Mouse (Mus musculus): ENCODE results near the gene Saysd1.
"Not testable (repeated sequence)": the region's sequence is repeated elsewhere in the genome, so short reads cannot be mapped to it uniquely, and the experiment has no call there.

Gene Saysd1

GRCm38 (mm10) chr14:20075544-20075943, 62.8 kb downstream of the Saysd1 start:
- in situ Hi-C loops (cut with MboI; ENCODE audit: low pct_unique_long_range_greater_than_20kb in 1 of 2, low sequenced_read_pairs in 2 of 2, unreplicated experiment in 1 of 2): loop anchor here in 1 of 2 experiments (10.0 kb wide), 1 partner anchor 371 kb away; no protein-coding TSS in a partner anchor

GRCm38 (mm10) chr14:20074759-20075158, 63.6 kb downstream of the Saysd1 start:
- in situ Hi-C loops (cut with MboI; ENCODE audit: low pct_unique_long_range_greater_than_20kb in 1 of 2, low sequenced_read_pairs in 2 of 2, unreplicated experiment in 1 of 2): loop anchor here (5.0 to 25.0 kb wide), 3 partner anchors 112 to 370 kb away; partner anchors contain the start of gene Rtraf (in 1 of the 2)

GRCm38 (mm10) chr14:20070629-20071028, 67.7 kb downstream of the Saysd1 start:
- in situ Hi-C loops (cut with MboI; ENCODE audit: low pct_unique_long_range_greater_than_20kb in 1 of 2, low sequenced_read_pairs in 2 of 2, unreplicated experiment in 1 of 2): loop anchor here (5.0 to 25.0 kb wide), 3 partner anchors 108 to 366 kb away; partner anchors contain the start of gene Rtraf (in 1 of the 2)

GRCm38 (mm10) chr14:20068365-20068764, 70.0 kb downstream of the Saysd1 start:
- in situ Hi-C loops (cut with MboI; ENCODE audit: low pct_unique_long_range_greater_than_20kb in 1 of 2, low sequenced_read_pairs in 2 of 2, unreplicated experiment in 1 of 2): loop anchor here in 1 of 2 experiments (25.0 kb wide), 1 partner anchor 106 kb away; no protein-coding TSS in a partner anchor

GRCm38 (mm10) chr14:20067293-20068074, 70.8 kb downstream of the Saysd1 start:
- in situ Hi-C loops (cut with MboI; ENCODE audit: low pct_unique_long_range_greater_than_20kb in 1 of 2, low sequenced_read_pairs in 2 of 2, unreplicated experiment in 1 of 2): loop anchor here in 1 of 2 experiments (25.0 kb wide), 1 partner anchor 105 kb away; no protein-coding TSS in a partner anchor

GRCm38 (mm10) chr14:20064771-20065170, 73.6 kb downstream of the Saysd1 start:
- in situ Hi-C loops (cut with MboI; ENCODE audit: low pct_unique_long_range_greater_than_20kb in 1 of 2, low sequenced_read_pairs in 2 of 2, unreplicated experiment in 1 of 2): loop anchor here in 1 of 2 experiments (5.0 to 25.0 kb wide), 2 partner anchors 102 to 227 kb away; no protein-coding TSS in a partner anchor

- in situ Hi-C loops (cut with MboI; ENCODE audit: low pct_unique_long_range_greater_than_20kb in 1 of 2, low sequenced_read_pairs in 2 of 2, unreplicated experiment in 1 of 2): no loop called here
Measured at GRCm38 (mm10) chr14:20048481-20048835, 89.9 kb downstream of the Saysd1 start.

- in situ Hi-C loops (cut with MboI; ENCODE audit: low pct_unique_long_range_greater_than_20kb in 1 of 2, low sequenced_read_pairs in 2 of 2, unreplicated experiment in 1 of 2): no loop called here
Measured at GRCm38 (mm10) chr14:20047814-20048480, 90.4 kb downstream of the Saysd1 start.

GRCm38 (mm10) chr14:20047291-20047690, 91.0 kb downstream of the Saysd1 start:
- in situ Hi-C loops (cut with MboI; ENCODE audit: low pct_unique_long_range_greater_than_20kb in 1 of 2, low sequenced_read_pairs in 2 of 2, unreplicated experiment in 1 of 2): no loop called here

GRCm38 (mm10) chr14:20044036-20044435, 94.3 kb downstream of the Saysd1 start:
- in situ Hi-C loops (cut with MboI; ENCODE audit: low pct_unique_long_range_greater_than_20kb in 1 of 2, low sequenced_read_pairs in 2 of 2, unreplicated experiment in 1 of 2): no loop called here

GRCm38 (mm10) chr14:20041836-20042235, 96.5 kb downstream of the Saysd1 start:
- in situ Hi-C loops (cut with MboI; ENCODE audit: low pct_unique_long_range_greater_than_20kb in 1 of 2, low sequenced_read_pairs in 2 of 2, unreplicated experiment in 1 of 2): no loop called here

GRCm38 (mm10) chr14:20040976-20041375, 97.4 kb downstream of the Saysd1 start:
- in situ Hi-C loops (cut with MboI; ENCODE audit: low pct_unique_long_range_greater_than_20kb in 1 of 2, low sequenced_read_pairs in 2 of 2, unreplicated experiment in 1 of 2): no loop called here

- in situ Hi-C loops (cut with MboI; ENCODE audit: low pct_unique_long_range_greater_than_20kb in 1 of 2, low sequenced_read_pairs in 2 of 2, unreplicated experiment in 1 of 2): no loop called here
Measured at GRCm38 (mm10) chr14:20039795-20040194, 98.5 kb downstream of the Saysd1 start.

GRCm38 (mm10) chr14:20032738-20033116, 105.6 kb downstream of the Saysd1 start:
- in situ Hi-C loops (cut with MboI; ENCODE audit: low pct_unique_long_range_greater_than_20kb in 1 of 2, low sequenced_read_pairs in 2 of 2, unreplicated experiment in 1 of 2): no loop called here

GRCm38 (mm10) chr14:20032016-20032737, 106.2 kb downstream of the Saysd1 start:
- in situ Hi-C loops (cut with MboI; ENCODE audit: low pct_unique_long_range_greater_than_20kb in 1 of 2, low sequenced_read_pairs in 2 of 2, unreplicated experiment in 1 of 2): no loop called here

GRCm38 (mm10) chr14:20029606-20030005, 108.7 kb downstream of the Saysd1 start:
- in situ Hi-C loops (cut with MboI; ENCODE audit: low pct_unique_long_range_greater_than_20kb in 1 of 2, low sequenced_read_pairs in 2 of 2, unreplicated experiment in 1 of 2): no loop called here

GRCm38 (mm10) chr14:20027475-20027874, 110.9 kb downstream of the Saysd1 start:
- in situ Hi-C loops (cut with MboI; ENCODE audit: low pct_unique_long_range_greater_than_20kb in 1 of 2, low sequenced_read_pairs in 2 of 2, unreplicated experiment in 1 of 2): not testable (repeated sequence)

All from mouse embryonic stem cell (cell line).